Mouse (Mus musculus): ENCODE data around the gene 1700030J22Rik.

DNA sequence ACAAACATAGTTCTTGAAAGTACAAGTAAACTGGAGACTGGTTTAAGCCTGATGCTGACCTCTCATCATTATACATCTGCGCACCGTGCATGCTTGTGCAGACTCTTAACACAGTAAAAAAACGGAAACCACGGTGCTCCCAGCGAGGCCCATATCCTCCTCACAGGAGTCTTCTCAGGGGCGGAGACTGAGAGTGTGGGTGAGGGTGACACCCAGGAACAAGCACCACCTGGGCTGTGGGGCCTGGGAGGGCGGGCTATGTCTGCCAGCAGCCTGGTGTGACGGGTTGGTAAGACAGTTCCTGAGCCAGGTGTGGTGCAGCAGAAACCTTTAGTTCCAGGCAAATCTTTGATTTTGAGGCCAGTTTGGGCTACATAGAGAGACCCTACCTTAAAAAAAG is 26.3 kb downstream of the 1700030J22Rik start:
- TF ChIP-seq CTCF (IDR thresholded peaks at IDR 0.05; ENCODE audit: borderline replicate concordance, control insufficient read depth, extremely low read depth, insufficient read depth, low read length, poor library complexity) = peak; percentile 59; the same call in 1 of the 2 replicates
- TF ChIP-seq POLR2A (IDR thresholded peaks at IDR 0.05; ENCODE audit: control insufficient read depth, extremely low read depth, insufficient read depth, low read length, poor library complexity) = no peak

Data from thymus, adult 2 months (tissue).